Mouse (Mus musculus): ENCODE results near the gene Tap2.

- TF ChIP-seq CTCF (conservative IDR thresholded peaks at IDR 0.05; ENCODE audit: low read length) (no peak), POU5F1 (IDR thresholded peaks at IDR 0.05; ENCODE audit: borderline replicate concordance, low read length) (no peak), NANOG (IDR thresholded peaks at IDR 0.05; ENCODE audit: borderline replicate concordance, low read length) (no peak)
Observed at GRCm38 (mm10) chr17:34200047-34200446, 3.3 kb upstream of the Tap2 start.

Data from E14TG2a.4 (cell line).